Mouse (Mus musculus): ENCODE results near the gene Pdpn. TPM values are rescaled to one million over a fixed set of nuclear protein-coding genes. Genes with fewer than 3 reads are reported as not detected.
A peak's percentile ranks its signal among the peaks of the same experiment; 100 is the strongest.
"Not testable (repeated sequence)": the region's sequence is repeated elsewhere in the genome, so short reads cannot be mapped to it uniquely, and the experiment has no call there.

The Pdpn gene
- polyA plus RNA-seq (2014; fragmentation: Nextera tagmentation; extraction: Ambion mirVana): 67.1 and 70.2 TPM in 2 replicates

- WGBS: under 1% methylated on average over 26 of the region's 31 CpGs
- no peaks in the 10 kb centered on the region for H3K9me3 ChIP-seq (ENCODE audit: control insufficient read depth, low read length)
- H3K36me3 ChIP-seq (ENCODE audit: control insufficient read depth, insufficient read depth, low read length): no peaks in the 10 kb centered on the region
- H3K27ac ChIP-seq (replicated peaks; ENCODE audit: low read depth, low read length): peak within 1 kb of the TSS; percentile 74
- peak within 1 kb of the TSS; percentile 45 for H3K4me3 ChIP-seq (ENCODE audit: low read depth, low read length)
- peaks cover 49% of the 10 kb centered on the region for H3K4me1 ChIP-seq (ENCODE audit: control insufficient read depth, insufficient read depth, low read length)
- DNase-seq (ENCODE audit: low spot score) (peak; percentile 93), ATAC-seq (ENCODE audit: low read depth) (peak; percentile 71)
- peak within 1 kb of the TSS; percentile 60 for H3K9ac ChIP-seq (ENCODE audit: low read depth, low read length)
- no peaks in the 10 kb centered on the region for H3K27me3 ChIP-seq (replicated peaks; ENCODE audit: control insufficient read depth, insufficient read depth, low read length)
- H3K4me2 ChIP-seq (ENCODE audit: low read depth, low read length): peak within 1 kb of the TSS; percentile 82
Observed at GRCm38 (mm10) chr4:143299325-143300070, at the start of gene Pdpn. Gene Pdpn (minus strand): TSS chr4:143299564.

- Histone ChIP-seq H3K4me2 (ENCODE audit: low read depth, low read length) (no peak overlapping the region), H3K9me3 (ENCODE audit: control insufficient read depth, low read length) (no peaks in the 10 kb centered on the region), H3K36me3 (ENCODE audit: control insufficient read depth, insufficient read depth, low read length) (no peaks in the 10 kb centered on the region), H3K27ac (replicated peaks; ENCODE audit: low read depth, low read length) (no peak overlapping the region), H3K4me1 (ENCODE audit: control insufficient read depth, insufficient read depth, low read length) (peaks cover 11% of the 10 kb centered on the region; the same call in 1 of the 2 replicates), H3K27me3 (replicated peaks; ENCODE audit: control insufficient read depth, insufficient read depth, low read length) (peaks cover 57% of the 10 kb centered on the region), H3K4me3 (ENCODE audit: low read depth, low read length) (no peak overlapping the region), H3K9ac (ENCODE audit: low read depth, low read length) (no peak overlapping the region)
- DNase-seq (ENCODE audit: low spot score) (peak; percentile 45), ATAC-seq (ENCODE audit: low read depth) (peak; percentile 58)
- 25% methylated on average over 5 of the region's 5 CpGs for WGBS
Observed at GRCm38 (mm10) chr4:143348678-143349077, 49.3 kb upstream of the Pdpn start.

- ATAC-seq (ENCODE audit: low read depth); H3K9me3 ChIP-seq (ENCODE audit: control insufficient read depth, low read length); H3K36me3 ChIP-seq (ENCODE audit: control insufficient read depth, insufficient read depth, low read length); H3K4me3 ChIP-seq (ENCODE audit: low read depth, low read length); DNase-seq (ENCODE audit: low spot score); H3K4me2 ChIP-seq (ENCODE audit: low read depth, low read length); H3K4me1 ChIP-seq (ENCODE audit: control insufficient read depth, insufficient read depth, low read length); H3K9ac ChIP-seq (ENCODE audit: low read depth, low read length); H3K27ac ChIP-seq (replicated peaks; ENCODE audit: low read depth, low read length): not testable (repeated sequence)
- H3K27me3 ChIP-seq (replicated peaks; ENCODE audit: control insufficient read depth, insufficient read depth, low read length): peaks cover 32% of the 10 kb centered on the region
- 85% methylated on average over 5 of the region's 5 CpGs for WGBS
Observed at GRCm38 (mm10) chr4:143345491-143345890, 46.1 kb upstream of the Pdpn start.

GRCm38 (mm10) chr4:143341470-143341869 is 42.1 kb upstream of the Pdpn start:
- no peaks in the 10 kb centered on the region for H3K9me3 ChIP-seq (ENCODE audit: control insufficient read depth, low read length)
- DNase-seq (ENCODE audit: low spot score) (no peak), ATAC-seq (ENCODE audit: low read depth) (no peak)
- no peak overlapping the region for H3K4me2 ChIP-seq (ENCODE audit: low read depth, low read length)
- no peaks in the 10 kb centered on the region for H3K36me3 ChIP-seq (ENCODE audit: control insufficient read depth, insufficient read depth, low read length)
- H3K4me3 ChIP-seq (ENCODE audit: low read depth, low read length): no peak overlapping the region
- no peak overlapping the region for H3K27ac ChIP-seq (replicated peaks; ENCODE audit: low read depth, low read length)
- H3K4me1 ChIP-seq (ENCODE audit: control insufficient read depth, insufficient read depth, low read length): no peaks in the 10 kb centered on the region
- no peak overlapping the region for H3K9ac ChIP-seq (ENCODE audit: low read depth, low read length)
- H3K27me3 ChIP-seq (replicated peaks; ENCODE audit: control insufficient read depth, insufficient read depth, low read length): no peaks in the 10 kb centered on the region
- 77% methylated on average over 5 of the region's 7 CpGs for WGBS

- no peak overlapping the region for H3K4me3 ChIP-seq (ENCODE audit: low read depth, low read length)
- no peak overlapping the region for H3K9ac ChIP-seq (ENCODE audit: low read depth, low read length)
- H3K27me3 ChIP-seq (replicated peaks; ENCODE audit: control insufficient read depth, insufficient read depth, low read length): no peaks in the 10 kb centered on the region
- no peaks in the 10 kb centered on the region for H3K36me3 ChIP-seq (ENCODE audit: control insufficient read depth, insufficient read depth, low read length)
- H3K27ac ChIP-seq (replicated peaks; ENCODE audit: low read depth, low read length): no peak overlapping the region
- H3K9me3 ChIP-seq (ENCODE audit: control insufficient read depth, low read length): no peaks in the 10 kb centered on the region
- 87% methylated on average over 13 of the region's 13 CpGs for WGBS
- DNase-seq (ENCODE audit: low spot score) (no peak), ATAC-seq (ENCODE audit: low read depth) (no peak)
- no peak overlapping the region for H3K4me2 ChIP-seq (ENCODE audit: low read depth, low read length)
- no peaks in the 10 kb centered on the region for H3K4me1 ChIP-seq (ENCODE audit: control insufficient read depth, insufficient read depth, low read length)
Observed at GRCm38 (mm10) chr4:143339808-143340207, 40.4 kb upstream of the Pdpn start.

GRCm38 (mm10) chr4:143336096-143336495 is 36.7 kb upstream of the Pdpn start:
- ATAC-seq (ENCODE audit: low read depth): no peak
- no peak overlapping the region for H3K4me3 ChIP-seq (ENCODE audit: low read depth, low read length)
- H3K27ac ChIP-seq (replicated peaks; ENCODE audit: low read depth, low read length): no peak overlapping the region
- H3K9me3 ChIP-seq (ENCODE audit: control insufficient read depth, low read length): no peaks in the 10 kb centered on the region
- H3K9ac ChIP-seq (ENCODE audit: low read depth, low read length): no peak overlapping the region
- no peaks in the 10 kb centered on the region for H3K4me1 ChIP-seq (ENCODE audit: control insufficient read depth, insufficient read depth, low read length)
- DNase-seq (ENCODE audit: low spot score): no peak
- no peaks in the 10 kb centered on the region for H3K27me3 ChIP-seq (replicated peaks; ENCODE audit: control insufficient read depth, insufficient read depth, low read length)
- no peaks in the 10 kb centered on the region for H3K36me3 ChIP-seq (ENCODE audit: control insufficient read depth, insufficient read depth, low read length)
- WGBS: 56% methylated on average over 2 of the region's 2 CpGs
- no peak overlapping the region for H3K4me2 ChIP-seq (ENCODE audit: low read depth, low read length)

GRCm38 (mm10) chr4:143334995-143335394 is 35.6 kb upstream of the Pdpn start:
- H3K36me3 ChIP-seq (ENCODE audit: control insufficient read depth, insufficient read depth, low read length): no peaks in the 10 kb centered on the region
- H3K9me3 ChIP-seq (ENCODE audit: control insufficient read depth, low read length): no peaks in the 10 kb centered on the region
- H3K27ac ChIP-seq (replicated peaks; ENCODE audit: low read depth, low read length): no peak overlapping the region
- 82% methylated on average over 17 of the region's 17 CpGs for WGBS
- H3K9ac ChIP-seq (ENCODE audit: low read depth, low read length): no peak overlapping the region
- no peak overlapping the region for H3K4me2 ChIP-seq (ENCODE audit: low read depth, low read length)
- no peaks in the 10 kb centered on the region for H3K4me1 ChIP-seq (ENCODE audit: control insufficient read depth, insufficient read depth, low read length)
- no peak overlapping the region for H3K4me3 ChIP-seq (ENCODE audit: low read depth, low read length)
- ATAC-seq (ENCODE audit: low read depth) (no peak), DNase-seq (ENCODE audit: low spot score) (no peak)
- no peaks in the 10 kb centered on the region for H3K27me3 ChIP-seq (replicated peaks; ENCODE audit: control insufficient read depth, insufficient read depth, low read length)

GRCm38 (mm10) chr4:143334145-143334544 is 34.8 kb upstream of the Pdpn start:
- no peak overlapping the region for H3K9ac ChIP-seq (ENCODE audit: low read depth, low read length)
- no peaks in the 10 kb centered on the region for H3K9me3 ChIP-seq (ENCODE audit: control insufficient read depth, low read length)
- WGBS: 54% methylated on average over 5 of the region's 5 CpGs
- H3K4me3 ChIP-seq (ENCODE audit: low read depth, low read length): no peak overlapping the region
- ATAC-seq (ENCODE audit: low read depth) (no peak), DNase-seq (ENCODE audit: low spot score) (no peak)
- no peaks in the 10 kb centered on the region for H3K27me3 ChIP-seq (replicated peaks; ENCODE audit: control insufficient read depth, insufficient read depth, low read length)
- no peaks in the 10 kb centered on the region for H3K4me1 ChIP-seq (ENCODE audit: control insufficient read depth, insufficient read depth, low read length)
- no peak overlapping the region for H3K27ac ChIP-seq (replicated peaks; ENCODE audit: low read depth, low read length)
- H3K36me3 ChIP-seq (ENCODE audit: control insufficient read depth, insufficient read depth, low read length): no peaks in the 10 kb centered on the region
- no peak overlapping the region for H3K4me2 ChIP-seq (ENCODE audit: low read depth, low read length)

GRCm38 (mm10) chr4:143331787-143332186 is 32.4 kb upstream of the Pdpn start:
- no peak overlapping the region for H3K4me2 ChIP-seq (ENCODE audit: low read depth, low read length)
- ATAC-seq (ENCODE audit: low read depth) (no peak), DNase-seq (ENCODE audit: low spot score) (no peak)
- H3K27ac ChIP-seq (replicated peaks; ENCODE audit: low read depth, low read length): no peak overlapping the region
- no peak overlapping the region for H3K4me3 ChIP-seq (ENCODE audit: low read depth, low read length)
- 85% methylated on average over 1 of the region's 1 CpGs for WGBS
- no peaks in the 10 kb centered on the region for H3K9me3 ChIP-seq (ENCODE audit: control insufficient read depth, low read length)
- H3K9ac ChIP-seq (ENCODE audit: low read depth, low read length): no peak overlapping the region
- H3K27me3 ChIP-seq (replicated peaks; ENCODE audit: control insufficient read depth, insufficient read depth, low read length): no peaks in the 10 kb centered on the region
- H3K36me3 ChIP-seq (ENCODE audit: control insufficient read depth, insufficient read depth, low read length): no peaks in the 10 kb centered on the region
- no peaks in the 10 kb centered on the region for H3K4me1 ChIP-seq (ENCODE audit: control insufficient read depth, insufficient read depth, low read length)

Data from embryonic facial prominence, embryonic 14.5 days (tissue).